20 mouse cellular contexts compared by ENCODE assay signal in the genomic region with DNA sequence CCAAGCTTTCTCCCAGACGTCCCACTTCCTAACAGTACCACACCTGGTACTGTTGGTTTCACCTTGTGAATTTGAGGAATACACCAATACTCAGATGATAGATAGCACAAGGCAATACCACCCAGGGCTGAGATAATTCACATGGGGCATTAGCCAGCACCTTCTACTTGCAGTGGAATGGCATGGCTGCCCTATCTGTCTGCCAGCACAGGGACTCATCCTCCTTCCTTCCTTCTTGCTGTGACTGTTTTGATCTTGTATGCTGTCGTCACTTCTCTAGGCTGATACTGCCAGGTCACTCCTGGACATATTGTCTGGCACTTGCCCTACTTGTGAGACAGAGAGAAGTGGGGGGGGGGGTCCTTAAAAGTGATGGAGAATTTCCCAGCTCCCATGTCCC.
"Had no signal": no experiment of that assay in that cellular context is flagged by ENCODE, and none has a peak within 500 bp of the region (broad histone marks: within the 10 kb centered on the region; RNA-seq: fewer than 3 reads in every experiment).

No protein-coding gene starts in this region.

- H3K9ac ChIP-seq: limb, embryonic 12.5 days; limb, embryonic 15.5 days; liver, embryonic 14.5 days; liver, postnatal 0 days; lung, embryonic 14.5 days; midbrain, embryonic 13.5 days; neural tube, embryonic 13.5 days; stomach, embryonic 15.5 days had no signal

- H3K4me2 ChIP-seq: limb, embryonic 12.5 days; limb, embryonic 15.5 days; liver, embryonic 11.5 days; lung, embryonic 14.5 days; midbrain, embryonic 13.5 days; neural tube, embryonic 13.5 days; stomach, embryonic 15.5 days had no signal

- H3K4me1 ChIP-seq: stomach, embryonic 15.5 days had no signal

- H3K4me3 ChIP-seq: limb, embryonic 12.5 days; limb, embryonic 15.5 days; midbrain, embryonic 13.5 days; myocyte; neural tube, embryonic 13.5 days; stomach, embryonic 15.5 days had no signal

- H3K9me3 ChIP-seq: limb, embryonic 12.5 days; limb, embryonic 15.5 days; midbrain, embryonic 13.5 days; neural tube, embryonic 13.5 days; stomach, embryonic 15.5 days had no signal

- H3K27ac ChIP-seq: limb, embryonic 12.5 days; limb, embryonic 15.5 days; liver, embryonic 14.5 days; macrophage; midbrain, embryonic 13.5 days; neural tube, embryonic 13.5 days; stomach, embryonic 15.5 days had no signal

- ATAC-seq: liver, postnatal 0 days; lung, postnatal 0 days; midbrain, embryonic 13.5 days; midbrain, embryonic 16.5 days had no signal

- H3K36me3 ChIP-seq: limb, embryonic 12.5 days; limb, embryonic 15.5 days; midbrain, embryonic 13.5 days; neural tube, embryonic 13.5 days; stomach, embryonic 15.5 days had no signal

- DNase-seq: kidney, adult 2 months; kidney, postnatal 25 days; liver, postnatal 0 days; retina, postnatal 1 day; right cerebral cortex, postnatal 25 days; spleen, adult 18-20 months; thymus, adult 18-20 months; thymus, postnatal 36 days had no signal

- H3K27me3 ChIP-seq: limb, embryonic 12.5 days; limb, embryonic 15.5 days; midbrain, embryonic 13.5 days; neural tube, embryonic 13.5 days; stomach, embryonic 15.5 days had no signal
